Mouse (Mus musculus) layer of hippocampus, postnatal 10 days (tissue): ENCODE data around the gene Lta. TPM values are rescaled to one million over a fixed set of nuclear protein-coding genes. Genes with fewer than 3 reads are reported as not detected.
A peak's percentile ranks its signal among the peaks of the same experiment; 100 is the strongest.

Source experiments
- DNase-seq, 2 experiments: peaks; one replicate each; pipeline ENCODE4 v3.0.0; 2021; ENCODE audit warnings: low spot score in 2 of 2
- long read RNA-seq: library from polyadenylated mRNA; stranded (forward); transcript quantifications from one replicate; pipeline ENCODE4 v2.0.0, GENCODE M21; 2023
- total RNA-seq, 2 experiments: library from RNA; stranded (reverse); gene quantifications; 2 replicates each; pipeline ENCODE4 v1.2.3; 2021

The Lta gene
- under 1 TPM; 0.43 to 0.71 TPM for total RNA-seq
- long read RNA-seq, partial matches to known transcripts, result 0 of 1 reads
- long read RNA-seq, other reads (novel, unspliced or antisense), result 1 of 1 reads

DNA sequence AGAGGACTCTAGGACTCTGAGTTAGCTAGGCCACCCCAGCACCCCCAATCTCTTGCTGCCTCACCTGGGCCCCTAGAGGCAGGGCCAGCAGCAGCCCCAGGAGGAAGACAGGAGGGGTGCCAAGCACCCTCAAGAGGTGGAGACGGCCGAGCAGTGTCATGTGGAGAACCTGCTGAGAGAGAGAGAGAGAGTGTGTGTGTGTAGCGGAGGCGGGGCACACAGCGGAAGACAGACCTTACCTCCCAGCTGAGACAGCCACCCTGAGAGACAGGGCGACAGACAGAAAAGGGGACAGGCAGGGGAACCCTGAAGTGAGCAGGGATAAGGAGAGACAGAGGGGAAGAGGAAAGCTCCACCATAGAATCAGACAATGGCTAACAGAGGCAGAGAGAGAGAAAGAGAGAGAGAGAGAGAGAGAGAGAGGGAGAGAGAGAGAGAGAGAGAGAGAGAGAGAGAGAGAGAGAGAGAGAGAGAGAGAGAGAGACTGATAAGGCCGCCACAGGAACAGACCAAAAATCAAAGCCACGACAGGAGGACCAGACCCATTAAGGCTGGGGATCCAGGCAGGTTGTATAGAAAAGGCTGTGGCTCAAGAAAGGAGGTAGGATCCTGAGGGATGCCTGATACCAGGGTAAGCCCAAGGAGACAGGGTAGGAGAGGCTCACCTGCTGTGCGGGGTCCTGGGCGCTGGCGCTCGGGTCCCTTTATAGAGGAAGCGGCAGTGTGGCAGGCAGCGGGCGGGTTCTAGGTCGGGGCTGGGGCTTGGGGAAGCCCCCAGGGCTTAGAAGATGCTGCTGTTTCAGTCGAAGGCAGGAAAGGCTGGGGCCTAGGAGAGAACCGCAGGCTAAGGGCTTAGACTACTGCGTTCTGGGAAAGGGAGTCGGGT lies at the start of gene Lta:
TSS of gene Lta (minus strand) at position 858 of the 886 bp plus-strand sequence.
- no peak for DNase-seq

DNA sequence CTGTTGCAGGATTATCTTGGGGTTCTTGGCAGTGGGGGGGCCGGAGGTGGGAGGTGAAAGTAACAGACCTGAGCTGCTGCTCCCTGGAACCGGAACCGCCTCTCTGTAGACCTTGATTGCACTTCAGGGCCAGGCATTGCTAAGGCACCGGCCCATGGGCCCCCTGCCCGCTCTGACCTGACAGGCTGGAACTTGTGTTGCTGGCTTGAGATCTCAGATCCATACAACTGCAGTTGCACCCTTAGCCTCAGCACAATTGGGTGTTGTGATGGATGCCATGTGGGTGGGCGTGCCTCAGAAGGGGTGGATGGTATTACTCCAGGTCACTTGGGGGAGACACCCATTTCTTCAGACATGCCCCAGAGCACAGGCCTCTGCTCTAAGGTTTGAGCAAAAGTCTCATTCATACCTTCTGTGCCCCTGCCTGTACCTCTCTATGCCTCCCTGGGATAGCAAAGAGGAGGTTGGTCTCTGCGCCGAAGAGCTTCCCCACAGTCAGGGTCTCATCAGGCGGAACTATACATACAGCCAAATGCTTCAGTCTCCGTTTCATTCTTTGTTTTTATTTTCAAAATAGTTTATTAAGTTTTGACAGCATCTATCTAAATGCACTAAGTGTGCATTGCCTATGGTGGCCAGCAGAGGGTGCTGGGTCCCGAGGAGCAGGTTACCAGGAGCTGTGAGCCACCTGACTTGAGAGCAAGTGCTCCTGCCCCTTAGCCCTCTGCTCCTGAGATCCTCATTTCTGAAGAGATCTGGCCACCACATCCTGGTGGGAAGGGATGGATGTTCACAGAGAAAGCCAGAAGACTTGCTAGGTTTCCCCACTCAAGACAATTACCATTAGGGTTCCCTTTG lies 49.3 kb upstream of the Lta start:
- peak; percentile 62 to 65 for DNase-seq

DNA sequence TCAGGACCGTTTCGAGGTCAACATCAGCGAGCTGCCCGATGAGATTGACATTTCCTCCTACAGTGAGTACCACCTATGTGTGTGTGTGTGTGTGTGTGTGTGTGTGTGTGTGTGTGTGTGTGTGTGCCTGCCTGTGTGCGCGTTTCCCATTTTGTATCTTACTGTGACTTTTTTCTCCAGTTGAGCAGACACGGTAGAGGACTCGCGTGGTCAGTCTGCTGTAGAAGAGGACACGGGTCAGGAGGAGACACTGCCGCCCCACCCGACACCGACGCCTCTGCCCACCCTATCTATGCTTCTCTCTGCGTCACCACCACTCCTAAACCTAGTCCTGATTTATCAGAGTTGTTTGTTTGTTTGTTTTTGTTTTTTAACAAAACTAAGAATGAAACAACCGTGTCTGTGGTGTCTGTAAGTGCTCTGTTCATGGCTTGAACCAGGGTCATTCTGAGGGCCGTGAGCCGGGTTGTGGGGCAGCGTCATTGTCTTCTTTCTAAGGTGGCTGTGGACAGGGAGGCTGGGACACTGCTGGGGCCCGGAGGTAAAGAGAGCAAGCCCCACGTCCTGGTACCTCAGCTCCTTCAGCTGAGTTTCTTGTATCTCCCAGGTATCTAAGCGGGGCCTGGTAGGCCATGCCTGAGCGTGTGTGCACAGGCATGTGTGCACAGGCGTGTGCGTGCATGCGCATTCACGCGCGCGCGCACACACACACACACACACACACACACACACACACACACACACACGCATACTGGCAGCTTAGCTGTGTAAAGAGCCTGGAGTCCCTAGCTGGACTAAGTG lies 48.3 kb upstream of the Lta start:
- DNase-seq, result no peak

DNA sequence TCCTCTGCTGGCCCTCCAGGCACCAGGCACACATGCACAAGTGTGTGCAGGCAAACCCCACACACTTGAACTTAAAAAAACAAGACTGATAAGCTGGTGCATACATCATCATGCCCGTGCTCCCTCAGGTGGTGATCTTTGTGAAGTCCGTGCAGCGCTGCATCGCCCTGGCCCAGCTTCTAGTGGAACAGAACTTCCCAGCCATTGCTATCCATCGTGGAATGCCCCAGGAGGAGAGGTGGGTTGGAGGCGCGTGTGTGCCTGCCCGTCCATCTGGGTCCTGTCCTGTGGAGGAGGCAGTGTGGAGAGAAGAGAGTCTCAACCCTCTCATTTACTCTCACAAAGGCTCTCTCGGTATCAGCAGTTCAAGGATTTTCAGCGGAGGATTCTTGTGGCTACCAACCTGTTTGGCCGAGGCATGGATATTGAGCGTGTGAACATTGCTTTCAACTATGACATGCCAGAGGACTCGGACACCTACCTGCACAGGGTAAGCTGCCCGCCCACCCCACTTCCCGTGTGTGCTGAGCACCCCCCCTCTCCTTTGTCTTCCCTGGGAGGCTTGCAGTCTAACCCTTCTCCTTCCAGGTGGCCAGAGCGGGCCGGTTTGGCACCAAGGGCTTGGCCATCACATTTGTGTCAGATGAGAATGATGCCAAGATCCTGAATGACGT lies 47.6 kb upstream of the Lta start:
- peak in 1 of 2 experiments; percentile 18 for DNase-seq

DNA sequence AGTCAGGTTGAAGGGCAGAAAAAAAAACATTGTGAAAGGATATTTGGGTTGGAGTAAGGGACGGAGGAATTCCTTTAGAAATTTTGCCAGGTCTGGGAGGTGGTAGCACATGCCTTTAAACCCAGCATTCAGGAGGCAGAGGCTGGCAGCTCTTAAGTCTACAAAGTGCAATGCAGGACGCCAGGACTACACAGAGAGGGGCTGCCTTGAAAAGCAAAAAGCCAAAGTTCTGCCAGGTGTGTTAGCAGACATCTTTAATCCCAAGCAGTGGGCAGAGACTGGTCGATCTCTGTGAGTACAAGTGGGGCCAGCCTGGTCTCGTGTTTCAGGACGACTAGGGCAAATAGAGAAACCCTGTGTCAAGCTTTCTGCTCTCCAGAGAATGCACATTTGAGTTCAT lies 46.8 kb upstream of the Lta start:
- peak in 1 of 2 experiments; percentile 11 for DNase-seq

DNA sequence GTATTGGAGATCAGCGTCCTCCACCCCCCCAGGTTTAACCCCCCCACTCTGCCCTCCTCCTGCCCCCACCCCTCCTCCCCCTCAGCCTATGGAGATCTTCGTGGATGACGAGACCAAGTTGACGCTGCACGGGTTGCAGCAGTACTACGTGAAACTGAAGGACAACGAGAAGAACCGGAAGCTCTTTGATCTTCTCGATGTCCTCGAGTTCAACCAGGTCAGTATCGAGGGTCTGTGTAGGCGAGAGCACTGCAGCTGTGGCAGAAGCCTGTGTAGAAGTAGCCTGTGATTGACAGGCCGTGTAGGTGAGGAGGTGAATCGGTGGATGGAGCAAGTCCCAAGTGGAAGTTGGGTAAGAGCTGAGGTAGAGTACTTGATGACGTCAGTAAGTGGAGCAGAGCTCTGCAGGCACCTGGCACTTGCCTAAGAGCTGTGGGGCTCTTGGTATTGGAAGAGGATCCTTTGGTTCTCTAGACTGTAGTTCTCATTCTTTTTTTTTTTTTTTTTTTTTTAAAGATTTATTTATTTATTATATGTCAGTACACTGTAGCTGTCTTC lies 46.1 kb upstream of the Lta start:
- DNase-seq, result peak in 1 of 2 experiments; percentile 16

DNA sequence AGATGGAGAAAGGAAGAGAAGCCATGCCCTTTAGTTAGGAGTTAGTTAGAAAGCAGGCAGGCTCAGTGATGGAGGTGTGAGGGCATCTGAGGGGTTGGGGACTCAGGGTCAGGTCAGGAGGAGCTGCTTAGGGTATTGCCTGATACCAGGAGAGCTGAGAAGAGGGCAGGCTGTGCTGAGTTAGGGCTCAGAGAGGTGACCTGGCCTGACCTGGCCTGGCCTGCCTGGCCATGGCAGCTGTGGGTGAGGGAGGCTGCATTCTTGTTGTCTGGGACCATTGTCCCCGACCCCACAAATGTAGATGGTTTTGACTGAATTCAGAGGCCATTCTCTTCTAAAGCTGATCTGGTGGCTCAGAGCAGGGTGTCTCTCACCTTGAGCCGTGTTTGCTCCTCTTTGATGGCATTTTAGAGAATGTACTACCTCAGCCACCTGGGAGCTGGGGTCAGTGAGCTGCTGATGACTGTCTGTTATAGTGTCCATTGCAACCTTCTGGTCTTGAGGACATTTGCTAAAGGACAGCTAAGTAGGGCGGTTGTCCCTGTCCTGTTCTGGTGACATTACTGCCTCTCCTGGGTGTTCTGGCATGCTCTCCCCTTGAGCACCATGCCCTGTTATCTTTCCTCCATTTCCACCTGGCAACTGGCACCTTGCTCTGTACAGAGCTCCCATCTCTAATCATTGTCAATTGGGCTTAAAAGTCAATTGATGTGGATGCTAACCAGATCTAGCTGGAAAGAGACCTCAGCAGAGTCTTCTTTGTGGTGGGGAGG lies 45.4 kb upstream of the Lta start:
- DNase-seq, result peak in 1 of 2 experiments; percentile 12

DNA sequence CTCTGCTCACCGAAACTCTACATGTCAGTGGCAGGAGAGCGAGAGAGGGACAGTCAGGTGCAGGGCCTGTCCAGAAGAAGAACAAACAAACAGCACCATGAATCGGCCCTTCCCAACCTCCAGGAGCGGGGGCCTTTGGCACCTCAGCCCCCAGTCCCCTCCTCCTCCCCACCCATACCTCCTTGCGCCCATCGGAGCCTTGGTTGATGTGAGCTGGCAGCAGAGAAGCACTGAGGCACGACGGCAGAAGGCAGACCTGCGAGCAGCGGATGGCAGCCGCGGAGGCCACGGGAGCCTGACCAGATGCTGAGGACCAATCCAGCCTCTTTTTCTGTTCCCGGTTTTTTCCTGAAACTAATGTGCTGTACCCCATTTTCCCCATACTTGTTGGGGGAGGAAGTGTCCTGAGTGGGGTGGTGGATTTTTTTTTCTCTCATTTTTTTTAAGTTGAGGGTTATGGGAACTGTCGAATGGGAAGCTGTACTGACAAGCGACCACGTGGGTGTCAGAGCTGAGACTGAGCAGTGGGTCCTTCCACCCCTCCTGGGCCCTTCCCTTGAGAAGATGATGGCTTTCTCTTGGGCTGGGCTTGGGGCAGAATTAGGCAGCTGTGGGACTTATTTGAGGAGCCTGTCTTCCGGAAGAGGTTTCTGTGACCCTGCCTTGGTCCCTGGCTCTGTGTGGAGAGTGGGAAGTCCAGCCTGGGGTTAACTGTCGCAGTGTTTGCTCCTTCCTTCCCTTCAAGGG lies 44.5 kb upstream of the Lta start:
- DNase-seq, result peak in 1 of 2 experiments; percentile 9

DNA sequence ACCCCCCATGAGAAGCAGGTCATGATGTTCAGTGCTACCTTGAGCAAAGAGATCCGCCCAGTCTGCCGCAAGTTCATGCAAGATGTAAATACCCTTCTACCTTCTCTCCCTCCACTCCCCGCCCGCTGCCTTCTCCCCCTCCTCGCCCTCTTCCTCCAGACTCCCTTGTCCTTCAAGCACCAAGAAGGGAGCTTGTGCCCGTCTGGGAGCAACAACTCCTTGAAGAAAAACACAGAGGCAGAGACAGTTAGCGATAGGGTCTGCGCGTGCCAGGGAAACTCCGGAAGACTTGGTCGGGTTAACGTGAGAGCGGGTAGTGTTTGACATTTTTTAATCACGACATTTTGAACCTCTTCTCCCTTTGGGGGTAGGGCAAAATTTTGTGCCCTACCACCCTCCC lies 43.8 kb upstream of the Lta start:
- DNase-seq, result no peak

DNA sequence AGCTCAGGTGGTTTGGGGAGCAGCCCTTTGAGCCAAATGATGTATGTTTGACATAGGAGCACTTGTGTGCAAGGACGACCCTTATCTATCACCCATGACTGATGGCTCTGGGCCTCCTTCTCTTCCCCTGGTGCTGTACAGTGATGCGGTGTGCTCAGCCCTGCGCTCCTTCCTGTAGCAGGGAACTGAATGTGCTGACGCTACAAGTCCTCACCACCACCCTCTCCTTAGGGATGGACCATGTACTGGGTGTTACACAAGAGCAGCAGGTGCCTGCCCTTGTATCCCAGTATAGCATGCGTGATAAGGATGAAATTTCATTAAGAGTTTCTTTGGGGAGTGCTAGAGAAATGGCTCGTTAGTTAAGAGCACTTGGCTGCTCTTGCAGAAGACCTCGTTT lies 42.0 kb upstream of the Lta start:
- no peak for DNase-seq

DNA sequence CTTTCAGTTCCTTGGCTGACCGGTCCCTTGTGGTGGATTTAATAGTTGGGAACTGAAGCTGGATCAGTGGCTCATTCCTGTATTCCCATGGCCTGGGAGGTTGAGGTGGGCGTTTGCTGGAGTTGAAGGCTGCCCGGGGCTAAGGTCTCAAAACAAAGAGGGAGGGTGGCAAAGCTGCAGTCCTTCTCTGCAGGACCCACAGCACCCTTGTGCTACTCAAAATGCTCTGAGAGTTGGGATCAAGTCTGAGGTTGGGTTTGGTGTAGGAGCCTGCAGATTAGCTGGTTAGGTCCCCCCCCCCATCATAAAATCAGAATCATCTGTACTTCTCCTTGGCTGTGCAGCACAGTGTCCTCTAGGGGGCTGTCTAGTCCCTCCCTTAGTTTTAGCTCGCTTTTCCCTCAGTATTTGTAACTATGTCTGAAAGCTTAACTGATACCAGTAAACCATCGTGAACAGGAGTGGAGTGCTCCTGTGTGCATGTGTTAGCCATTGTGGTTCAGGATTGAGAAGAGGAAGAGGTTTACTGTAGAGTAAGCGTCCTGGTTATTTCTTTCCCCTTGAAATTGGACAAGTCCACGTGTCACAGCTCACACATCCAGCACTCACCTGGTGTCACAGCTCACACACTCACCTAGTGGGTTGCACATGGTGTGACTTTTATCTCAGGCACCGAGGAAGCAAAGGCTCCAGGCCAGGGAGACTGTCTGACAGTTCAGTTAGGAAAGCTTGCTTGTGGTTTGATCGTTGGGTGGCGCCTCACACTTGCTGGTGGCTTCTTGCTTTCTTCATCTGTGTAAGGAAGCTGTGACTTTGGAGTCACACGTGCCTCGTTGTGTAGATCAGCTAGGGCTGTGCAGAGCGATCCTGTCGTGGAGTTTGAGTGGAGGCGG lies 40.8 kb upstream of the Lta start:
- peak in 1 of 2 experiments; percentile 32 for DNase-seq

DNA sequence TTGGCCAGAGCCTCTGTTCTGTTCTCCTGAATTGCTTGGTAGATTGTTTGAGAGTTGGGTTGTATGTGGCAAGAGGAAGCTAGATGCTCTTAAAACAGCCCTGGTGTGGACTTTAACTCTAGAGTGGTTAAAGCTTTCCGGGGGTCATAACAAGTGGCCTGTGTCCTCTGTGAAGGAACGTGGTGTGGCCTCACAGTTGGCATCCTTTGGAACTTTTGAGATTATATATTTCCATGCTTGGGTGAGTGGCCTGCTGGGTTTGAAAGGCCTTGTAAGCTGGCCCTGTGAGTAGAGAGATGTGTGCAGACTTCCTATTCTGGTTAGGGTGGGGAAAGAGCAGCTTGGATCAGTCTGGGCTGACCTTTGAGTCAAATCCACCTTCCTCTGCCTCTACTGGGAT lies 39.8 kb upstream of the Lta start:
- no peak for DNase-seq

DNA sequence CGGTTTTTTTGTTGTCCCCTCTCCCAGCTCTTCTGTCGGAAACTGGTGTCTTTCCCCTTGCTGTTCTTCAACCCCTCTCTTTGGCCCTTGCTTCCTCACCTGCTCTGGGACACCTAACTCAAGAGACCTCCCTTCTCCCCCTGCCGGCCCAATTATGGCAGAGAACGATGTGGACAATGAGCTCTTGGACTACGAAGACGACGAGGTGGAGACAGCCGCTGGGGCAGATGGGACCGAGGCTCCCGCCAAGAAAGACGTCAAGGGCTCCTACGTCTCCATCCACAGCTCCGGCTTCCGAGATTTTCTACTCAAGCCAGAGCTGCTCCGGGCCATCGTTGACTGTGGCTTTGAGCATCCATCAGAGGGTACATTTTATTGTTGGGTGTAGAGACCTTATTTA lies 37.9 kb upstream of the Lta start:
- peak in 1 of 2 experiments; percentile 61 for DNase-seq

DNA sequence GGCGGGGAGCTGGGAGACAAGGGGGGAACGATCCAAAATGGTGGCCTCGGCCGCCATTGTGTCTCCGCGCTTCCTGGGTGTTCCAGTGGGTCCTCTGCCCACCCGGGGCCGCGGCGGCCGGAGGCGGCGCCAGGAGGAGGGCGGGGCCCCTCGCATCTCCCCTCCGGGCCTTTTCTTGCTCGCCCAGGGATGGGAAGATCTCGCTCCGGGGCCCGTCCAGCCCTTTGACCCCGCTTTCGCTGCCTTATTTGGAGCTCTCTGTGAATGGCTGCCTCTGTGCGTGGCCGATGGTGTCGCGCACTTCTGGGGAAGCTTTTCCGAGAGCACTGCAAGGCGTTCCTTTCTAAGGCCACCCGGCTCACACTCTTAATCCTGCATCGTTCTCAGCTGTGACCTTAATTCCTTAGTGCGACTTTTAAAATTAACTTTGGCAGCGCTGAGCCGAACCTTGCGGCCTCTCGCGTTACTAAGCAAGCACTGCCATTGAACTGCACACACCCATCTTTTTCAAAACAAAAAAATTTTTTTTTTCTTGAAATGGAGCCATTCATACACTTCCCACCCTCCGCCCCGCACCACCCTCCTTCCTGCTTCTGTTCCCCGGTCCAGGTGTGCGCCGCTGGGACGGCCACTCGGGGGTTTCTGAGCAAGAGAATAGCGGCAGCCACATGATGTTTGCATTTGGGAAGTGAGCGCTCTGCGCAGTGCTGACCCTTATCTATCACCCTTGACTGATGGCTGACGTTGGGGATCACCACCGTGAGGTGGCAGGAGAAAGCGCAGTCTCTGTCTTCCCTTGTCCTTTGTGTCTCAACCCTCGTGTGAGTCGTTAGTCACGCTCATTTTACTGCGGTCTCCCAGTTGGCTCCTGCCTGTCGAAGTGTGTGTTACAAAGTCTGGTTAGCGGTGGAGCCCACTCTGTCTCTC lies 37.1 kb upstream of the Lta start:
- peak; percentile 55 to 66 for DNase-seq

DNA sequence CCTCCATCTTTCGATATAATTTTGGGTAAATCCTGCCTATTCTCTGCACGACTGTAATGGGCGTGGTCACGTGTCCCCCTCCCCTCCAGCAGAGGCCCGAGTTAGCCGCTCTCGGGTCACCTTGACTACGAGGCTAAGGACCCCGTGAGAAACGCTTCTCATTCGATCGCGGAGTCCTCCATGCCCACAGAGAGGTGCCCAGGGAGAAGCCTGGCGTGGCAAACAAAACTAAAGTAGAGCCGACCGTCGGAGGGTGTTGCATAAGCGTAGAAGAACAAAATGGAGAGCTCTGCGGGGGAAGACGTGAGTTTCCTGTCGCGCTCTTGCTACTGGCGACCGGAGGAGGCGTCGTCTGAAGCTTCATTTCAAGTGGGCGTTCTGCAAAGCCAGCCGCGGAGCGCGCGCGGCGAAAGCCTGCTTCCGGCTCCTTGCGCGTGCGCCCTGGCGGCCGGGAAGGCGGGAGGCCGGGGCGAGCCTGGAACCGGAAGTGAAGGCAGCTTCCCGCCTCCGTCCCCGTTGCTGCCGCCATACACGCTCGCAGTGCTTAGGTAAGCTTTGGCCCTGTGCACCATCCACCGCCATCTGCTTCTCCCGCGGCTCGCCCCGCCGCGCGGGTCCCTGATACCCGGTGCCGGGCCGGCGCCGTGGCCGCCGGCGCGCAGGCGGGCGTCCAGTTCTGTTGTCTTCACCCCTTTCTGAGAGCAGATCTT lies 36.3 kb upstream of the Lta start, which contains the start of gene Ddx39b:
TSS of gene Ddx39b (plus strand) at position 442 of the 710 bp plus-strand sequence.
- DNase-seq, result peak; percentile 94 to 97
